Mouse (Mus musculus): Measurements from ENCODE around the gene 1810046K07Rik. TPM values are rescaled to one million over a fixed set of nuclear protein-coding genes. Genes with fewer than 3 reads are reported as not detected.

Gene 1810046K07Rik
- polyA plus RNA-seq, 1 experiment from 2014 or later: not detected

DNA sequence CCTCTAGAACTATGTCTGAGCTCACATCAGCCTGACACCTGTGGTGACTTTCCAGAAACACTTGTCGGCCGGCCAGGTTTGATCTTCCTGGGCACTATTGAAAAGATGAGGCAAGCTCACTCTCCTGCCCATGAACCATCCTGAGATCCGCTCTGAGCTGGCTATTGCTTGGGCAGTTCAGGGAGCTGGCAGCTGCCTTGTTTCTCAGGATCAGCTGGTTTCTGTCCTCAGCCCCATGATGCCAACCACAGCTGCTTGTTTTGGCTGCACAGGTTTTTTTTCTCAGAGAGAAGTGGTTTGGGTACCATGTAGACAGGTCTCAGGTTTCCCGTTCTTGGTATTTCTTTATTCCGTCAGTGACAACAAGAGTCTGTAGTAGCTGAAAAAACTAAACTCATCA lies 70.3 kb downstream of the 1810046K07Rik start:
- no peaks in the 10 kb centered on the region for H3K27me3 ChIP-seq
- no peak overlapping the region for H3K27ac ChIP-seq (replicated peaks)
- H3K9me3 ChIP-seq: no peaks in the 10 kb centered on the region
- no peaks in the 10 kb centered on the region for H3K36me3 ChIP-seq
- no peak overlapping the region for H3K9ac ChIP-seq
- H3K4me1 ChIP-seq (replicated peaks): no peaks in the 10 kb centered on the region
- H3K4me3 ChIP-seq: no peak overlapping the region
- 88% methylated on average over 5 of the region's 5 CpGs for WGBS
- no peak overlapping the region for H3K4me2 ChIP-seq
- ATAC-seq (ENCODE audit: low FRiP score, low read depth): no peak

DNA sequence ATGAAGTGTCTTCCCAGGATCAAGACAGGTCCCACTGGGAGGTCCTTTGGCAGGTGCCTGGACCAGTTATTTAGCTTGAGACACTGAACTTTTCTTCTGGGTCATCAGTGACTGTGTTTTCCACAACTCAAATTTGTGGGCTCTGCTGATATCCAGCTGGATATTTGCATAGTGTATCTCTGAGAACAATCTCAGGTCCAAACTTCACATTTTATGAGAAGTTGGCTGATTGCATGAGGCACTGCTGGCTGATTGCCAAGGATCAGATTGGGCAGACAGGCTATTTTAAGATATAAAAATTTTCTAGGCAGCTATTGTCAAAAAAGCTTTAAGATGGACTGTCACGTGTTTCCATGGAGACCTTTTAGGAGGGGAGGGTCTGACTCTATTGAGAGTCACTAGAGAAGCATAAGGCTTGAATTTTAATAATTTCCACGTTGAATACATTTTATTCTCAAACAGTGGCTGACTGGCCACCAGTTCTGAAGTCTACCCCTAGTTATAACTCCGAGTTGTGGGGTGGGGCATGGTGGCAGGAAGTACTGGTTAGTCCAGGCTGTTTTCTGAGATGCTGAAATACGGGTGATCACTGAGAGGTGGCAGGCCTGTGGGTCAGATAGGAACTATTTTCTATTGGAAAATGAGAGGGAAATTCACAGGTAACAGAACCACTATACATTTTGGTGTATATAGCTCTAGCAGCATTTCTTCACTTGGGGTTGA lies 71.8 kb downstream of the 1810046K07Rik start:
- ATAC-seq (ENCODE audit: low FRiP score, low read depth): no peak
- 66% methylated on average over 4 of the region's 4 CpGs for WGBS
- H3K9ac ChIP-seq: no peak overlapping the region

More for the DNA sequence above, 71.8 kb downstream of the 1810046K07Rik start:
- Histone ChIP-seq H3K4me3 (no peak overlapping the region), H3K9me3 (no peaks in the 10 kb centered on the region), H3K36me3 (no peaks in the 10 kb centered on the region), H3K4me2 (no peak overlapping the region), H3K27ac (replicated peaks) (no peak overlapping the region), H3K4me1 (replicated peaks) (no peaks in the 10 kb centered on the region), H3K27me3 (no peaks in the 10 kb centered on the region)

Other genes with a start within 250 kb of the 1810046K07Rik start
- gene 4833427G06Rik, start 226.8 kb downstream of the 1810046K07Rik start, polyA plus RNA-seq (2015; fragmentation: Nextera tagmentation; extraction: Ambion mirVana): 0.77 and 1.2 TPM in 2 replicates
- not detected in 2 replicates for gene Gm32742, start 163.4 kb downstream of the 1810046K07Rik start, polyA plus RNA-seq (2015; fragmentation: Nextera tagmentation; extraction: Ambion mirVana)
- 0.10 and 0.27 TPM in 2 replicates for gene Pou2af1, start 115.2 kb downstream of the 1810046K07Rik start, polyA plus RNA-seq (2015; fragmentation: Nextera tagmentation; extraction: Ambion mirVana)
- 1.0 and 1.4 TPM in 2 replicates for gene Colca2, start 50.3 kb downstream of the 1810046K07Rik start, polyA plus RNA-seq (2015; fragmentation: Nextera tagmentation; extraction: Ambion mirVana)